Mouse (Mus musculus) myocyte (in vitro differentiated cells): ENCODE data around the gene Fanci. TPM values are rescaled to one million over a fixed set of nuclear protein-coding genes. Genes with fewer than 3 reads are reported as not detected.

Experiments used
- H3K27me3 ChIP-seq: one replicate; pipeline ENCODE4 v1.6.1; 2011; ENCODE audit not compliant: control insufficient read depth, insufficient read depth, insufficient read length
- H3K36me3 ChIP-seq: one replicate; pipeline ENCODE4 v1.6.1; 2011; ENCODE audit not compliant: control insufficient read depth, insufficient read depth
- H3K4me2 ChIP-seq: one replicate; pipeline ENCODE4 v1.6.1; 2011; ENCODE audit warnings: low read depth, control low read depth
- H3K4me3 ChIP-seq: one replicate; pipeline ENCODE4 v1.5.1; 2011; ENCODE audit warnings: mild to moderate bottlenecking, control low read depth, moderate library complexity
- H3K79me2 ChIP-seq: one replicate; pipeline ENCODE4 v1.6.1; 2011; ENCODE audit not compliant: control insufficient read depth, insufficient read depth
- H3ac ChIP-seq: one replicate; pipeline ENCODE4 v1.6.1; 2011; ENCODE audit not compliant: control insufficient read depth, insufficient read length
- CEBPB ChIP-seq: IDR thresholded peaks from 2 replicates; pipeline ENCODE4 v1.6.1; 2011; ENCODE audit warnings: mild to moderate bottlenecking, moderate library complexity; ENCODE audit not compliant: poor library complexity, insufficient read depth, severe bottlenecking
- E2F4 ChIP-seq: IDR thresholded peaks from one replicate; pipeline ENCODE4 v1.6.1; 2011; ENCODE audit warnings: mild to moderate bottlenecking, control low read depth, moderate library complexity; ENCODE audit not compliant: insufficient read depth
- MAX ChIP-seq: IDR thresholded peaks from one replicate; pipeline ENCODE4 v1.6.1; 2011; ENCODE audit warnings: low read depth, mild to moderate bottlenecking, control low read depth
- MYOD1 ChIP-seq, 3 experiments: IDR thresholded peaks; one replicate each; pipeline ENCODE4 v1.6.1; 2011; ENCODE audit warnings: control low read depth in 2 of 3, low read depth in 2 of 3, mild to moderate bottlenecking in 2 of 3, moderate library complexity in 1 of 3; ENCODE audit not compliant: insufficient read length in 2 of 3, control insufficient read depth in 1 of 3
- MYOG ChIP-seq, 3 experiments: IDR thresholded peaks; one replicate each; pipeline ENCODE4 v1.6.1; 2011; ENCODE audit warnings: control low read depth in 2 of 3, low read depth in 2 of 3, mild to moderate bottlenecking in 2 of 3; ENCODE audit not compliant: insufficient read length in 2 of 3, control insufficient read depth in 1 of 3, insufficient read depth in 1 of 3
- POLR2A ChIP-seq: IDR thresholded peaks from one replicate; pipeline ENCODE4 v1.6.1; 2011; ENCODE audit warnings: low read depth, mild to moderate bottlenecking, control low read depth, moderate library complexity; ENCODE audit not compliant: insufficient read length
- POLR2AphosphoS2 ChIP-seq: IDR thresholded peaks from one replicate; pipeline ENCODE4 v1.6.1; 2011; ENCODE audit warnings: low read depth, control low read depth; ENCODE audit not compliant: insufficient read length
- REST ChIP-seq: IDR thresholded peaks from one replicate; pipeline ENCODE4 v1.6.1; 2011; ENCODE audit warnings: mild to moderate bottlenecking, control low read depth, moderate library complexity; ENCODE audit not compliant: insufficient read depth, insufficient read length
- SRF ChIP-seq: IDR thresholded peaks from one replicate; pipeline ENCODE4 v1.6.1; 2011; ENCODE audit warnings: low read depth; ENCODE audit not compliant: control insufficient read depth, insufficient read length
- TCF12 ChIP-seq: IDR thresholded peaks from one replicate; pipeline ENCODE4 v1.6.1; 2011; ENCODE audit warnings: mild to moderate bottlenecking, control low read depth; ENCODE audit not compliant: poor library complexity, insufficient read depth, severe bottlenecking
- TCF3 ChIP-seq: IDR thresholded peaks from one replicate; pipeline ENCODE4 v1.6.1; 2011; ENCODE audit warnings: low read depth, control low read depth; ENCODE audit not compliant: insufficient read length
- USF1 ChIP-seq: IDR thresholded peaks from one replicate; pipeline ENCODE4 v1.6.1; 2011; ENCODE audit warnings: low read depth, mild to moderate bottlenecking, control low read depth, moderate library complexity
- polyA plus RNA-seq: library from polyadenylated mRNA; unstranded; fragments of >200 nt; fragmentation: generic; extraction: Trizol; gene quantifications from one replicate; pipeline ENCODE4 v1.2.1, GENCODE M21; 2012; ENCODE audit warnings: missing spikeins

The Fanci gene
- polyA plus RNA-seq, 1 experiment, result 1.6 TPM

GRCm38 (mm10) chr7:79397446-79397963 is 5.8 kb downstream of the Fanci start:
- Histone ChIP-seq H3ac (no peak overlapping the region), H3K79me2 (no peaks in the 10 kb centered on the region), H3K4me2 (no peak overlapping the region), H3K4me3 (no peak overlapping the region), H3K27me3 (no peaks in the 10 kb centered on the region), H3K36me3 (no peaks in the 10 kb centered on the region)
- no peak for TF ChIP-seq MAX
- TF ChIP-seq POLR2AphosphoS2, result no peak
- TF ChIP-seq TCF12, result no peak
- no peak for TF ChIP-seq REST
- TF ChIP-seq E2F4, result no peak
- TF ChIP-seq MYOG (IDR thresholded peaks at IDR 0.05; ENCODE audit: control insufficient read depth in 1 of 3, insufficient read depth in 1 of 3, insufficient read length in 2 of 3, low read depth in 2 of 3), result no peak
- no peak for TF ChIP-seq CEBPB
- no peak for TF ChIP-seq TCF3
- no peak for TF ChIP-seq USF1
- TF ChIP-seq MYOD1 (IDR thresholded peaks at IDR 0.05; ENCODE audit: control insufficient read depth in 1 of 3, insufficient read length in 2 of 3, low read depth in 2 of 3), result no peak
- TF ChIP-seq POLR2A, result no peak
- TF ChIP-seq SRF, result no peak

GRCm38 (mm10) chr7:79398426-79398825 is 6.7 kb downstream of the Fanci start:
- H3K4me2 ChIP-seq, result no peak overlapping the region
- TF ChIP-seq MYOD1 (IDR thresholded peaks at IDR 0.05; ENCODE audit: control insufficient read depth in 1 of 3, insufficient read length in 2 of 3, low read depth in 2 of 3), result no peak
- no peak for TF ChIP-seq TCF3
- TF ChIP-seq CEBPB, result no peak
- TF ChIP-seq TCF12, result no peak
- no peak for TF ChIP-seq MAX
- no peak for TF ChIP-seq USF1
- no peak for TF ChIP-seq MYOG (IDR thresholded peaks at IDR 0.05; ENCODE audit: control insufficient read depth in 1 of 3, insufficient read depth in 1 of 3, insufficient read length in 2 of 3, low read depth in 2 of 3)
- TF ChIP-seq POLR2A, result no peak
- TF ChIP-seq SRF, result no peak
- TF ChIP-seq E2F4, result no peak
- no peak for TF ChIP-seq REST
- TF ChIP-seq POLR2AphosphoS2, result no peak

GRCm38 (mm10) chr7:79398971-79399370 is 7.2 kb downstream of the Fanci start:
- Histone ChIP-seq H3K4me2 (no peak overlapping the region), H3K27me3 (no peaks in the 10 kb centered on the region), H3K79me2 (no peaks in the 10 kb centered on the region), H3K4me3 (no peak overlapping the region), H3ac (no peak overlapping the region), H3K36me3 (no peaks in the 10 kb centered on the region)
- TF ChIP-seq POLR2A (no peak), TCF3 (no peak), MYOD1 (IDR thresholded peaks at IDR 0.05; ENCODE audit: control insufficient read depth in 1 of 3, insufficient read length in 2 of 3, low read depth in 2 of 3) (no peak), SRF (no peak), MAX (no peak), USF1 (no peak), POLR2AphosphoS2 (no peak), E2F4 (no peak), REST (no peak), CEBPB (no peak), MYOG (IDR thresholded peaks at IDR 0.05; ENCODE audit: control insufficient read depth in 1 of 3, insufficient read depth in 1 of 3, insufficient read length in 2 of 3, low read depth in 2 of 3) (no peak), TCF12 (no peak)

More at GRCm38 (mm10) chr7:79398426-79398825, 6.7 kb downstream of the Fanci start:
- Histone ChIP-seq H3K36me3 (no peaks in the 10 kb centered on the region), H3K79me2 (no peaks in the 10 kb centered on the region), H3K27me3 (no peaks in the 10 kb centered on the region), H3ac (no peak overlapping the region), H3K4me3 (no peak overlapping the region)

- H3K36me3 ChIP-seq, result no peaks in the 10 kb centered on the region
- H3ac ChIP-seq, result no peak overlapping the region
- no peak overlapping the region for H3K4me2 ChIP-seq
- H3K79me2 ChIP-seq, result no peaks in the 10 kb centered on the region
- no peak for TF ChIP-seq MYOD1 (IDR thresholded peaks at IDR 0.05; ENCODE audit: control insufficient read depth in 1 of 3, insufficient read length in 2 of 3, low read depth in 2 of 3)
- TF ChIP-seq MAX, result no peak
- TF ChIP-seq USF1, result no peak
- no peak for TF ChIP-seq MYOG (IDR thresholded peaks at IDR 0.05; ENCODE audit: control insufficient read depth in 1 of 3, insufficient read depth in 1 of 3, insufficient read length in 2 of 3, low read depth in 2 of 3)
- no peak for TF ChIP-seq TCF3
- no peak for TF ChIP-seq E2F4
- no peak for TF ChIP-seq CEBPB
- TF ChIP-seq POLR2AphosphoS2, result no peak
- no peak for TF ChIP-seq POLR2A
- TF ChIP-seq REST, result no peak
- TF ChIP-seq SRF, result no peak
- no peak overlapping the region for H3K4me3 ChIP-seq
- H3K27me3 ChIP-seq, result no peaks in the 10 kb centered on the region
Measured at GRCm38 (mm10) chr7:79400296-79400695, 8.6 kb downstream of the Fanci start.
